Mouse (Mus musculus) ovary, adult 18-20 months (tissue): ENCODE measurements at regions not wholly inside any gene's neighbourhood (a gene's known extent, or its start where the extent isn't known, plus 50 kb on each side); places are given as distances from the start of the nearest gene placed in this dataset.

ENCODE experiments used
- DNase-seq: peaks from one replicate; pipeline ENCODE4 v3.0.0; 2022; ENCODE audit warnings: low spot score, mixed read lengths

DNA sequence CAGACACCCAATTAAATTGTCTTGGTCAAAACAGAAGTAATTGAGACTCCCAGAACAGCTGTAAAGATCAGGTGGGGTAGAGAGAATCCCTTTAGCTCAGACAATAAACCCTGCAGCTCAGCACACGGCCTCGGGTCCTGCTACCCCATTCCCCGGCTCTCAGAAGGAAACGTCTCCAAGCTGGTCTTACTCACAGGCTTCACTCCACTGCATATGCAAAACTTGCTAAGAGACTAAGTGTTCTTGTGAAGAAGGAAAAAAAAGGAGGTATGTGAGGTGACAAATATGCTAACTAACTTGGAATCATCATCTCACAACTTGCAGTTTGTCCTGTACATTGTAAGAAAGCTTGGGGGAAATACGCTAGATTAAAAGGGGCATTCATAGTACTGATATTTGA is 79.6 kb upstream of the Ipo5 start:
- no peak for DNase-seq

DNA sequence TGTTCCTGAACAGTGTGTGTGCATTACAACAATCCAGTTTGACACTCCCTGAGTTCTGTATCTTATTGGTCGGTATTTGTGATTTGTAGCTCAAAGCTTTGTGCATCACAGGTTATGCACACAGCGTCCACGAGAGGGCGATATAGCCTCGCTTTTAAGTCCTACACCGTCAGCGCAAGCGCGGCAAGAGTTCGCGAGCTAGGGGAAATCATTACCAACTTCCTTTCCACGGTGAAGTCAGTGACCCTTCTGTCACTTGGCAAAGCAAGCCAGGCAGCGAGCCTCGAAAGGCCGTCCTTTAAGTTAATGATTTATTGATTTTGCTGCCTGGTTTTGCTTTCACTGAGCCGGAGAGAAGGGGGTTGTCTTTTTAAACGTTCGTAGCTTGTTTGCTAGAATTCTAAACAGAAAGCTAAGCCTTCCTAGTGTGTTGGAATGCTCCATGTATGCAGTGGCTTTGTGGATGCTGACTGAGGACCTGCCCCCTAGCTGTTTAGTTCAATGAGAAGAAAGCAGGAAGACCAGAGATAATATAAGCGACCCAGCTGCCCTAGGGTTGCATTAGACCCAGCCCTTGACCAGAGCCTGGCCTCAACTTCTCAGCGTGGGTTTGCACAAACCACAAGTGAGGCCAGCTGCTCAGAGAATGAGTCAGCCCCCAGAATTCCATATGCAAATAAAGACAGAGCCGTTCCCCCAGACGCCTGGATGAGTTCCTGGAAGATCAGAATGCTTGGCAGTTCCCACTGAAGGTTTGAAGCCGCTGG is 79.0 kb upstream of the Ipo5 start:
- DNase-seq, result peak; percentile 73

DNA sequence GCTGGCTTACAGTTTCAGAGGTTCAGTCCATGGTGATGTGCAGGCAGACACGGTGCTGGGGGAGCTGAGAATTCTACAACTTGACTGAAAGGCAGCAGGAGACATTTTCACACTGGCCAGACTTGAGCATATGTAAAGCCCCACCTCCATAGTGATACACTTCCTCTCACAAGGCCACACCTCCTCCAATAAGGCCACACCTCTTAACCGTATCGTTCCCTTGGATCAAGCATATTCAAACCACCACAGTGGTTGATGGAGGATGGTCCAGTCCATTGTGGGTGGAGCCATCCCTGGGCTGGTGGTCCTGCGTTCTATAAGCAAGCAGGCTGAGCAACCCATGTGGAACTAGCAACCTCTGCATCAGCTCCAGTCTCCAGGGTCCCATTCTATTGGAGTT is 76.2 kb upstream of the Ipo5 start:
- no peak for DNase-seq

DNA sequence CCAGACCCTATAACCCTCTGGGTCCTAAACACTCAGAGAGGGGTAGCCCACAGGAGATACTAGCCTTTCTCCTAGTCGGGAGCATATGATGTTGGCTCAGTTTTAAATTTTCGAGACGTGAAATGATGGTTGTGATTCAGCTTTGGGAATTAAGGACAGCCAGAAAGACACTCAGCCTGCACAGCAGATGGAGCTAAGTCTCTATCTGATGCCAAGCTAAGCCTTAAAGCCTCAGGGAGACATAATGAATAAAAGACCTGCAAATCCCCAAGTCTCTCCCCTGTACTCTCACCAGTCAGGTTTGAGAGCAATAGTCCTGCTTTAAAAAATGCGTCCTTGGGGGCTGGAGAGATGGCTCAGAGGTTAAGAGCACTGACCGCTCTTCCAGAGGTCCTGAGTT is 75.3 kb upstream of the Ipo5 start:
- DNase-seq, result no peak

DNA sequence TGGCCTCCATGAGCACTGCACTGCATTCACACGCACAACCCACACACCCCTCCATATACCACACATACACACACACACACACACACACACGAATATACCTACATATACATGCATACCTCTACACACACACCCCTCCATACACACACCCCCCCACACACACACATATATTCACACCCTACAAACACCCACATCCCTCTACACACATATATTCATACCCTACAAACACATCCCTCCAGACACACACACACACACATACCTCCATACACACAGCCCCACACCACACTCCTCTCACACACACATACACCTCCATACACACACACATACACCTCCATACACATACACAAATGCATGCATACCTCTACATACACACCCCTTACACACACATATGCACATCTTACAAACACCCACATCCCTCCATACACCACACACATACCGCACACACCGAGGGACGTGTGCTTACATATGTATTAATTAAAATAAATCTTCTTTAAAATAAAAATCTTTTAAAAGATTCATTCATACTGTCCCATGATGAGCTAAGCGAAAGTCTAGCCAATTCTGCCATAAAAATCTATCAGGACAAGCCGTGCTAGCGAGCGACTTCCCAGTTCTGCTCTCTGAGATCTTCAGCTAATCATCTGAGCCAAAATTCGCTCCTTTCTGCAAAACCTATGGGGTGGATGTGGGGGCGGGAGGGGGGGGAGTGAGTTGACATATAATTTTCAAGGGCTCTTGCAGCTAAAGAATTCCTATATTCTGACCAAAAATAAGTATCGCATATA is 74.3 kb upstream of the Ipo5 start:
- no peak for DNase-seq

DNA sequence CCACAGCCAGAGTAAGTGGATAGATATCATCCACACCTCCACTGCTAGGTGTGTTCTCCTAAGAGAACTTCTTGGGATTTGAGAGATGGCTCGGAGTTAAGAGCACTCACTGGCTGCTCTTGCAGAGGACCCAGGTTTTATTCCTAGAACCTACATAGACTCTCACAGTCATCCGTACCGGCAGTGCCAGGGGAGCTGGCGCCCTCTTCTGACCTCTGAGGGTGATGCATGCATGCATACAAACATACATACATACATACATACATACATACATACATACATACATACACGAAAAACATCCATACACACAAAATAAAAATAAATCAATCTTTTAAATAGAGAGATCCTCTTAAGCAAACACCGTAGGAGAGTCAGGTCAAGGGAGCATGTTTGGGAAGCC is 70.1 kb upstream of the Ipo5 start:
- no peak for DNase-seq

DNA sequence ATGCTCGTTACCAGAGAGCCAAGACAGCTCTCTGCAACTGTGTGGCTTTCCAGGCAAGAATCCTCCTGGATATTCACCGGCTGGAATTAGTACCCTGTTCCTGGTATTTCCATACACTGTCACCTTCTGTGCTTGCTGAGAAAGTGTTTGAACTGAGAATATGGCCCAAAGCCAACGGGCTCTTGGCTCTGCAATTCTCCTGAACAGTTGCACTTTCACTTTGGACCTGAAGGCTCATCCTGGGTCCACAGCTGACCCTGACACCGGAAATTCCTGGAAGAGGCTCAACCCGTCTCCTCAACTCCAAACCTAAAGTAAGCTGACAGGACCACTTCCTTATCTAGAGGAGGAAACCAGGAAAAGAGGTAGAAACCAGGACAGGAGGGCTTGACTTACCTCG is 69.7 kb upstream of the Ipo5 start:
- DNase-seq, result no peak

DNA sequence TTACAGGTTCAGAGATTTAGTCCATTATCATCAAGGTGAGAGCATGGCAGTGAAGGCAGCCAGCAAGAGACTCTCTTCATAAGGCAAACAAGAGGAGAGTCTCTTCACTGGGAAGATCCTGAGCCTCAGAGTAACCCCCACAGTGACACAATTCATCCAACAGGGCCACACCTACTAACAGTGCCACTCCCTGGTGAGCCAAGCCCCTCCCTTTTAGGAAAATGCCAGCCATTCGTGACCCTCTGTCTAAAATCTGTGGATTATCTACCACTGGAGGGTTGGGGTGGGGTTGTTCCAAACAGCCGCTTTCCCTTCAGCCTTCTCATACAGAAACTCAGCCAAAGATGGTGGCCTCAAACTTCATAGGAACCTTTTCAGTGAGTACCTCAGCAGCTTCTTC is 65.9 kb upstream of the Ipo5 start:
- DNase-seq, result no peak

DNA sequence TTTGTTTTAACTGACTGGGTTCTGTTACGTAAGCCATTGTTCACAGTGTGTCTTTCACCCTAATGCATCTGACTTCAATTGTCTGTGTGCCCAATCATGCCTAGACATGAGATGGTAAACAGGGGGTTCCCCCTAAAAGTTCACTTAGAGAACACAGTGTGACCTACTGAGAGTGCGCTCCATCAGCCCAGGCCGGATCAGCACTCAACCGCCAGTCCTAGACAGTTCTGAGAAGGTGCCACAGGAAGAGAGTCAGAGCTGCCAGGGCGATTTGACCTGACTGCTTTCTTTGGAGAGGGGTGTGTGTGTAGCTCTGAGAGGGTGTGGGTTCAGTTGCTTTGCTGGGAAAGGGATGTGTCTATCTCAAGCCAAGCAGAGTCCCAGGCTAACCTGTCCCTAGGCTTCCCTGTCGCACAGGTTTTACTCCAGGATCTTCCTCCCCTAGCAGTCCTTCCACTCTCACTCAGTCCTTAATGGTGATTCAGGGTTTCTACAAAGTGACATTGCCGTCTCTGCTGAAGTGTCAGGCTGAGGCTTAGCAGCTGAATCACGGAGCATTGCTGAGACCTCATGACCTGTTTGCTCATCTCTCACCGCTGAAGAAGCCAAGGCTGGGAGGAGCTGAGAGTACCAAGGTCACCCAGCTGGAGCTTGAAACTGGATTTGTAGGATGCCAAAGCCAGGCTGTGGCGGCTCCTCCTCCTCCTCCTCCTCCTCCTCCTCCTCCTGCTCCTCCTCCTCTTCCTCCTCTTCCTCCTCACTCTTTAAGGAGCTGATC is 64.8 kb upstream of the Ipo5 start:
- peak; percentile 76 for DNase-seq

DNA sequence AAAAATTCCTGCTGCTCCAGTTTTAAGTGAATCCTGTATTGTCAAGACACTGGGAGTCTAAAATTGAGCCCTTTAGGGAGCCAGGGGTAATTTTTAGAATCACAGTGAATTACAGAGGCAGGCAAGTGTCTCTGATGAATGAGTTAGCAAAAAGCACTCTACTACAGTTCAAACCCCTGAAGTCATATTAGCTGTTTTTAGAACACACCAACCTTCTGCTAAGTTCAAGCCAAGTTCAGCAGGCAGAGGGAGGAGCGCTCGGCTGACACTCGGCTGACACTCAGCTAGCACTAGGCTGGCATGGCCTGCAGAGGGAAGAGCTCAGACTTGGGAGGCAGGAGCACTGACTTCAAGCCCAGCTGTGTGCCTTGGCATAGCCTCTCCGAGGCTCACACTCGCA is 64.0 kb upstream of the Ipo5 start:
- peak; percentile 51 for DNase-seq

DNA sequence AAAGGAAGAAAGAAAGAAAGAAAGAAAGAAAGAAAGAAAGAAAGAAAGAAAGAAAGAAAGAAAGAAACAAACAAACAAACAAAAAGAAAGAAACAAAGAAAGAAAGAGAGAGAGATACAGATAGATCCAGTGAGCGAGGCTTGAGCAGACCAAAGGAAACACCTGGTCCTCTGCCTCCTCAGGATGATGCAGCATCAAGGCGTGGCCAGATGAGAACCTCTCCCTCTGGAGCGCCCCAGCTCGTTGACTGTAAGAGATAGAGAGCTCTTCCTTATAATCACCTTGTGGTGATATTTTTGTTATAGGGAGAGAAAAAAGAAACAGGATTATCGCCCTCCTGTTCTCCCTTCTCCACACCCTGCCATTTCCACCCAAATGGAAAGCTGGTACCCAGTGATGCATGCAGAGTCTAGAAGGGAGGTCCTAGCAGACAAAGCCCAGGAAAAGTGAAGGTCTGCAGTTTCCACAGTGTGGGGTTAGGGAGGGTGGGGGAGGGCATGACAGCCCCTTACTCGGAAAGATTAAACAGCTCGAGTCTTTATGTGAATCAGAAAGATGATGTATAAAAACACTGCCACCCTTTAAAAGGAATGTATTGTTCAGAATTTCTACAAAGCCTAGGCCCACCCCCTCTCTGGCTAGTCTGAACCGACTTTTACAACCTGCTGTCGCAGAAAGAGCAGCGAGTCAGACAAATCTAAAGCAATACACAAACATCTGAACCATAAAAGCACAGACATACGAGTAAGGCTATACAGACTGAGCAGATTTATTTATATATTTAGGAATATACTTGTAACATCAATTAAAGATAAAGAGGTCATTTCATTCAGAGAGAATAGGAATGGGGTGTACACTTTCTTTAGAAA is 62.7 kb upstream of the Ipo5 start:
- no peak for DNase-seq

DNA sequence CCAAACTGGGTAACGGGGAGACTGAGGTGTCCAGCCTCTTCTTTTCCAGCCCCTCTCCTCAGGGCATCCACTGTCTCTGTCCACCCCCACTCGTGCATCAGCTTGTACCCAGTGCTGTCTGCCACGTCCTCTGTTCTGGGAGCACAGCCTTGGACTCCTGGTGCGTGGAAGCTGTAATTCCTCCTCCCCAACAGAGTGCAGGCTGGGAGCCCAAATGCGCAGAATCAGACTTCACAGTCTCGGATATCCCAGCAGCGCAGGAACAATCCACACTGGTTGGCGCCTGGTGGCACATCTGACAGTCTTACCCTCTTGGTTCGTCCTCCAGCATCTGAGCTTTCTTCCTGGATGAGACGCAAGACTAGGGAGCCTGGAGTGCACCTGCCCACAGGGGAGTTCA is 61.9 kb upstream of the Ipo5 start:
- no peak for DNase-seq

DNA sequence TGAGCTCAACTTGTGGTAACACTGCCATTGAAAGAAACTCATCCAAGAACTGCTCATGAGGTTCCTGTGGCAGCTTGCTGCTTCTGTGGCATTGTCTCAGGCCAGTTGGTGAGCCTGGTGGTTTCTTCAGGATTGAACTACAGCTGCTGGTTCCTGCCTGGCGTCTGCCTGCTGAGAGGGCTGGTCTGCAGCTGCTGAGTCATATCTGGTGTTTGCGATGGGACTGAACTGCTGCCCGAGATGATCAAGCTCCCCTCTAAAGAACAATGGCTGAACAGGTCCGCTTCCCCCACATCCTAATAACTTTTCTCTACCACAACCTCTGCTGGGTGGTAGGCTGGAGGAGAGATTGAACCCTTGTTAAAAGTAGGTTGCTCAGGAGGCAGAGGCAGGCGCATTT is 57.4 kb upstream of the Ipo5 start:
- no peak for DNase-seq

DNA sequence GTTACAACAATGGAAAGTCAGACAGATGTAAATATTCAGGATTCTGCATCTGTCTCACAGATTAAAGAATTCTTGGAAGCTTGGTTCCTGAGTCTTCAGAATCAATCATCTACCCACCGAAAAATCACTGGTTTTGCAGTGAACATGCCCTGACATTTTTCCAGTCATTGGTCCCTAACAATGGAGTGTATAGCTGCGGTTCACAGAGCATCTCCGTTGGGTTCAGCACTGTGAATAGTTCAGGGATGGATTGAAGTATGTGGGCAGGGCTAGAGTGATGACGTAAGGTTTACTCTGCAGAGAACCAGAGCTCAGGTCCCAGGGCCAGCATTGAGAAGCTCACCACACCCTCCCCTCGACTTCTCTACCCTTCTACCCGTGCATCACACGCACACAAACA is 56.5 kb upstream of the Ipo5 start:
- DNase-seq, result no peak

DNA sequence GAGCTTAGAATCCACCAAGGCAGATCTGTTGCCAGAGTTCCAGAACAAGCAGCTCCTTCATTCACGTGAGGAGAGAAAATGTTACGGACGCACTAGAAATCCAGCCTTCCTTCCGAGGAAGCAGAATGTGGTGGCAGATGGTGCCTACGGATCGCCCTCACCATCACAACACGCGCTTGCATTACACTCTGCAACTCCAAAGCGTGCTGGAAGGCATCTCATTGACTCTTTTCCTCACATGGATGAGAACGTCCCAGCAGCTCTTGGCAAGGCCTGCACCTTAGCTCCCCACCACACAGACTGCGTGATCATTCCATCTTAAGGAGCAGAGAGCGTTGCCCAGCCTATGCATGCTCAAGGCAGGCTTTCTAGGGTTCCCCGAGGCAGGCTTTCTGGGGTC is 55.8 kb upstream of the Ipo5 start:
- DNase-seq, result no peak
